Mouse (Mus musculus) midbrain, embryonic 12.5 days (tissue): ENCODE results near the gene Tmem269. TPM values are rescaled to one million over a fixed set of nuclear protein-coding genes. Genes with fewer than 3 reads are reported as not detected.

ENCODE experiments used
- ATAC-seq: fragments of 200-750 bp; cut with Nextera tagmentation; 2 replicates; pipeline ENCODE4 v1.8.0; 2017; ENCODE audit warnings: low read depth, moderate TSS enrichment, moderate library complexity; ENCODE audit not compliant: low FRiP score
- H3K27ac ChIP-seq: fragments of 300-500 bp; sonication (generic); replicated peaks from 2 replicates; pipeline ENCODE4 v1.5.1; 2016; ENCODE audit warnings: mild to moderate bottlenecking
- H3K27me3 ChIP-seq: fragments of 300-500 bp; sonication (generic); 2 replicates; pipeline ENCODE4 v1.6.1; 2016; ENCODE audit warnings: mild to moderate bottlenecking
- H3K36me3 ChIP-seq: fragments of 300-500 bp; sonication (generic); 2 replicates; pipeline ENCODE4 v1.6.1; 2016
- H3K4me1 ChIP-seq: fragments of 300-500 bp; sonication (generic); 2 replicates; pipeline ENCODE4 v1.6.1; 2016
- H3K4me2 ChIP-seq: fragments of 300-500 bp; sonication (generic); replicated peaks from 2 replicates; pipeline ENCODE4 v1.6.1; 2016; ENCODE audit warnings: mild to moderate bottlenecking, moderate library complexity
- H3K4me3 ChIP-seq: fragments of 300-500 bp; sonication (generic); 2 replicates; pipeline ENCODE4 v1.5.1; 2016; ENCODE audit warnings: mild to moderate bottlenecking
- H3K9ac ChIP-seq: fragments of 300-500 bp; sonication (generic); replicated peaks from 2 replicates; pipeline ENCODE4 v1.6.1; 2016; ENCODE audit warnings: mild to moderate bottlenecking, moderate library complexity
- H3K9me3 ChIP-seq: fragments of 300-500 bp; sonication (generic); 2 replicates; pipeline ENCODE4 v1.6.1; 2016; ENCODE audit warnings: mild to moderate bottlenecking
- WGBS: fragments of 180-500 bp; shearing (Covaris S2); methylation state at CpG from one replicate; pipeline ENCODE4 v1.1.7; 2016; 5-methylcytosine and 5-hydroxymethylcytosine counted together
- polyA plus RNA-seq: library from polyadenylated mRNA; unstranded; fragments of >200 nt; fragmentation: Nextera tagmentation; extraction: Ambion mirVana; gene quantifications from 2 replicates; pipeline ENCODE4 v1.2.1, GENCODE M21; 2016

Gene Tmem269
- polyA plus RNA-seq, 1 experiment from 2014 or later: 0.20 TPM

GRCm38 (mm10) chr4:119232410-119233255 is 14.6 kb upstream of the Tmem269 start, which contains the start of the genes AU022252 and P3h1:
Gene AU022252 (minus strand): TSS chr4:119232712.
Gene P3h1 (plus strand): TSS chr4:119232915.
- H3K36me3 ChIP-seq: peaks cover 9% of the 10 kb centered on the region
- H3K4me2 ChIP-seq: peak within 1 kb of the TSS; percentile 87
- peak; percentile 95 for ATAC-seq
- H3K9ac ChIP-seq: peak within 1 kb of the TSS; percentile 73
- under 1% methylated on average over 71 of the region's 71 CpGs for whole genome bisulfite sequencing
- peaks cover 16% of the 10 kb centered on the region for H3K4me1 ChIP-seq
- H3K27ac ChIP-seq: peak within 1 kb of the TSS; percentile 21; the same call in 1 of the 2 replicates
- no peaks in the 10 kb centered on the region for H3K27me3 ChIP-seq
- H3K9me3 ChIP-seq: no peaks in the 10 kb centered on the region
- H3K4me3 ChIP-seq: peak within 1 kb of the TSS; percentile 81

GRCm38 (mm10) chr4:119226751-119227150 is 8.7 kb upstream of the Tmem269 start:
- Histone ChIP-seq H3K9ac (no peak overlapping the region), H3K4me2 (no peak overlapping the region), H3K4me3 (no peak overlapping the region), H3K9me3 (no peaks in the 10 kb centered on the region), H3K27ac (no peak overlapping the region), H3K4me1 (peaks cover 5% of the 10 kb centered on the region), H3K27me3 (no peaks in the 10 kb centered on the region), H3K36me3 (peaks cover 48% of the 10 kb centered on the region)
- 94% methylated on average over 11 of the region's 11 CpGs for WGBS
- no peak for ATAC-seq

- Histone ChIP-seq H3K27ac (no peak overlapping the region), H3K27me3 (no peaks in the 10 kb centered on the region), H3K4me1 (no peaks in the 10 kb centered on the region), H3K9me3 (no peaks in the 10 kb centered on the region), H3K4me2 (no peak overlapping the region), H3K4me3 (no peak overlapping the region), H3K36me3 (peaks cover 48% of the 10 kb centered on the region), H3K9ac (no peak overlapping the region)
- ATAC-seq: no peak
- 96% methylated on average over 9 of the region's 9 CpGs for WGBS
Measured at GRCm38 (mm10) chr4:119225719-119226118, 7.7 kb upstream of the Tmem269 start.

GRCm38 (mm10) chr4:119224534-119224933 is 6.5 kb upstream of the Tmem269 start:
- Histone ChIP-seq H3K9me3 (no peaks in the 10 kb centered on the region), H3K4me2 (no peak overlapping the region), H3K27ac (no peak overlapping the region), H3K9ac (no peak overlapping the region), H3K27me3 (no peaks in the 10 kb centered on the region), H3K4me1 (no peaks in the 10 kb centered on the region), H3K4me3 (no peak overlapping the region), H3K36me3 (peaks cover 48% of the 10 kb centered on the region)
- ATAC-seq: no peak
- WGBS: 94% methylated on average over 3 of the region's 3 CpGs

DNA sequence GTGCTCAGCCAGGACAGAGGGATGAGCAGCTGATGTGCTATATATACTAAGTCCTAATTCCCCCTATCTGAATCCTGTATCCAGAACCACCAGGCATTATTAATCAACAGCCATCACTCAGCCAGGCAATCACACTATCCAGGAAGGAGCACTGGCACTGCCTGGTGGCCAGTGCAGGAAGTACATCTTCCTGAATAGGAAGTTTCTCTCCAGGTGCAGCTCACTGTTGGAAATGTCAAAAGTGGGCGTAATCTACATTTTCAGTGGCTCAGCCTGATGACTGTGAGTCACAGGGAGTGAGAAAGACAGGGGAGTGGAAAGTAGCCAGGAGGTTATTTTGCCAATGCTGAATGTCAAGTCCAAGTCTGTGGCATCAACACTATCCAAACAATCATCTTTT is 5.7 kb upstream of the Tmem269 start:
- Histone ChIP-seq H3K4me2 (no peak overlapping the region), H3K27ac (no peak overlapping the region), H3K9ac (no peak overlapping the region), H3K27me3 (no peaks in the 10 kb centered on the region), H3K36me3 (peaks cover 48% of the 10 kb centered on the region), H3K9me3 (no peaks in the 10 kb centered on the region), H3K4me3 (no peak overlapping the region), H3K4me1 (no peaks in the 10 kb centered on the region)
- WGBS: 68% methylated on average over 1 of the region's 1 CpGs
- ATAC-seq: peak; percentile 38; the same call in 1 of the 2 replicates

GRCm38 (mm10) chr4:119216667-119217066 is 1.4 kb downstream of the Tmem269 start:
- Histone ChIP-seq H3K36me3 (no peaks in the 10 kb centered on the region), H3K27me3 (no peaks in the 10 kb centered on the region), H3K9ac (no peak overlapping the region), H3K4me2 (no peak overlapping the region), H3K4me3 (no peak overlapping the region), H3K4me1 (peaks cover 6% of the 10 kb centered on the region; the same call in 1 of the 2 replicates), H3K27ac (no peak overlapping the region), H3K9me3 (no peaks in the 10 kb centered on the region)
- 89% methylated on average over 8 of the region's 8 CpGs for WGBS
- no peak for ATAC-seq

GRCm38 (mm10) chr4:119204672-119205071 is 13.3 kb downstream of the Tmem269 start:
- no peaks in the 10 kb centered on the region for H3K27me3 ChIP-seq
- H3K4me3 ChIP-seq: no peak overlapping the region
- 0 out of 2 replicates have a peak, but pooled peaks have one; percentile 55 for ATAC-seq
- H3K27ac ChIP-seq: no peak overlapping the region
- 16% methylated on average over 8 of the region's 8 CpGs for WGBS
- H3K36me3 ChIP-seq: peaks cover 17% of the 10 kb centered on the region
- no peak overlapping the region for H3K4me2 ChIP-seq
- no peaks in the 10 kb centered on the region for H3K9me3 ChIP-seq
- no peak overlapping the region for H3K9ac ChIP-seq
- peaks cover 5% of the 10 kb centered on the region; the same call in 1 of the 2 replicates for H3K4me1 ChIP-seq

GRCm38 (mm10) chr4:119198105-119198504 is 19.9 kb downstream of the Tmem269 start:
- no peak overlapping the region for H3K9ac ChIP-seq
- 82% methylated on average over 6 of the region's 6 CpGs for WGBS
- ATAC-seq: no peak
- H3K27ac ChIP-seq: no peak overlapping the region
- no peak overlapping the region for H3K4me3 ChIP-seq
- H3K9me3 ChIP-seq: no peaks in the 10 kb centered on the region
- peaks cover 17% of the 10 kb centered on the region for H3K36me3 ChIP-seq
- H3K27me3 ChIP-seq: no peaks in the 10 kb centered on the region
- peaks cover 27% of the 10 kb centered on the region for H3K4me1 ChIP-seq
- H3K4me2 ChIP-seq: no peak overlapping the region

- peak; percentile 3 for ATAC-seq
- H3K27ac ChIP-seq: peak overlapping the region; percentile 69
- peak overlapping the region; percentile 70 for H3K4me2 ChIP-seq
- WGBS: 6% methylated on average over 18 of the region's 18 CpGs
- H3K4me3 ChIP-seq: peak overlapping the region; percentile 82
- no peaks in the 10 kb centered on the region for H3K9me3 ChIP-seq
- peak overlapping the region; percentile 85 for H3K9ac ChIP-seq
- peaks cover 27% of the 10 kb centered on the region for H3K4me1 ChIP-seq
- no peaks in the 10 kb centered on the region for H3K27me3 ChIP-seq
- peaks cover 4% of the 10 kb centered on the region for H3K36me3 ChIP-seq
Measured at GRCm38 (mm10) chr4:119195582-119196320, 22.3 kb downstream of the Tmem269 start.

GRCm38 (mm10) chr4:119194909-119195581 is 23.0 kb downstream of the Tmem269 start, which contains the start of gene Svbp:
Gene Svbp (plus strand): TSS chr4:119195306.
- Histone ChIP-seq H3K9ac (peak within 1 kb of the TSS; percentile 85), H3K36me3 (no peaks in the 10 kb centered on the region), H3K4me3 (peak within 1 kb of the TSS; percentile 82), H3K4me1 (peaks cover 27% of the 10 kb centered on the region), H3K9me3 (no peaks in the 10 kb centered on the region), H3K27ac (peak within 1 kb of the TSS; percentile 69), H3K4me2 (peak within 1 kb of the TSS; percentile 70), H3K27me3 (no peaks in the 10 kb centered on the region)
- under 1% methylated on average over 42 of the region's 47 CpGs for WGBS
- ATAC-seq: peak; percentile 92

GRCm38 (mm10) chr4:119192757-119193156 is 25.3 kb downstream of the Tmem269 start:
- H3K4me1 ChIP-seq: peaks cover 19% of the 10 kb centered on the region
- ATAC-seq: no peak
- no peaks in the 10 kb centered on the region for H3K9me3 ChIP-seq
- no peak overlapping the region for H3K4me2 ChIP-seq
- no peak overlapping the region for H3K9ac ChIP-seq
- H3K27me3 ChIP-seq: no peaks in the 10 kb centered on the region; the same call in 1 of the 2 replicates
- no peaks in the 10 kb centered on the region for H3K36me3 ChIP-seq
- WGBS: 93% methylated on average over 4 of the region's 4 CpGs
- no peak overlapping the region for H3K27ac ChIP-seq
- H3K4me3 ChIP-seq: no peak overlapping the region
